Mouse (Mus musculus) MEL (cell line): ENCODE results near the gene Pdia3. TPM values are rescaled to one million over a fixed set of nuclear protein-coding genes. Genes with fewer than 3 reads are reported as not detected.

Source experiments
- DNase-seq: peaks from one replicate; pipeline ENCODE4 v3.0.0; 2011; ENCODE audit warnings: low read depth, low spot score
- H3K27ac ChIP-seq: 2 replicates; pipeline ENCODE4 v1.5.1; 2012; ENCODE audit warnings: low read depth, mild to moderate bottlenecking, control low read depth, low read length, moderate library complexity; ENCODE audit not compliant: control insufficient read depth
- H3K27me3 ChIP-seq, 2 experiments: fragments of 150-350 bp in 1 of 2; sonication (generic) in 1 of 2; 2 replicates each; pipeline ENCODE4 v1.6.1; 2012; ENCODE audit warnings: low read length in 2 of 2, mild to moderate bottlenecking in 2 of 2, improper control_type of control experiment in 1 of 2, moderate library complexity in 1 of 2; ENCODE audit not compliant: insufficient read depth in 2 of 2, control insufficient read depth in 1 of 2
- H3K36me3 ChIP-seq, 2 experiments: 2 replicates each; pipeline ENCODE4 v1.6.1; 2012 to 2014; ENCODE audit warnings: low read length in 2 of 2, improper control_type of control experiment in 1 of 2, inconsistent platforms in 1 of 2, mild to moderate bottlenecking in 1 of 2; ENCODE audit not compliant: insufficient read depth in 2 of 2, control insufficient read depth in 1 of 2
- H3K4me1 ChIP-seq, 2 experiments: fragments of 150-350 bp in 1 of 2; sonication (generic) in 1 of 2; 2 replicates each; pipeline ENCODE4 v1.6.1; 2012; ENCODE audit warnings: low read length in 2 of 2, improper control_type of control experiment in 1 of 2, mild to moderate bottlenecking in 1 of 2; ENCODE audit not compliant: insufficient read depth in 2 of 2, control insufficient read depth in 1 of 2
- H3K4me3 ChIP-seq, 2 experiments: fragments of 150-350 bp in 1 of 2; sonication (generic) in 1 of 2; 2 replicates each; pipeline ENCODE4 v1.5.1; 2012; ENCODE audit warnings: low read depth in 2 of 2, low read length in 2 of 2, mild to moderate bottlenecking in 2 of 2, moderate library complexity in 2 of 2, control low read depth in 1 of 2, improper control_type of control experiment in 1 of 2; ENCODE audit not compliant: control insufficient read depth in 1 of 2, insufficient read depth in 1 of 2
- H3K79me2 ChIP-seq: 2 replicates; pipeline ENCODE4 v1.6.1; 2012; ENCODE audit warnings: mild to moderate bottlenecking, low read length, moderate library complexity; ENCODE audit not compliant: control insufficient read depth, poor library complexity, insufficient read depth
- H3K9ac ChIP-seq: 2 replicates; pipeline ENCODE4 v1.6.1; 2012; ENCODE audit warnings: low read depth, mild to moderate bottlenecking, control low read depth, low read length, moderate library complexity; ENCODE audit not compliant: control insufficient read depth, poor library complexity, severe bottlenecking
- H3K9me3 ChIP-seq: fragments of 150-350 bp; sonication (generic); replicated peaks from 2 replicates; pipeline ENCODE4 v1.6.1; 2012; ENCODE audit warnings: mild to moderate bottlenecking, low read length, improper control_type of control experiment, moderate library complexity; ENCODE audit not compliant: insufficient read depth
- BHLHE40 ChIP-seq: IDR thresholded peaks from 2 replicates; pipeline ENCODE4 v1.6.1; 2012; ENCODE audit warnings: low read depth, mild to moderate bottlenecking, inconsistent platforms, low read length, improper control_type of control experiment, borderline replicate concordance
- CHD1 ChIP-seq: IDR thresholded peaks from 2 replicates; pipeline ENCODE4 v1.6.1; 2012; ENCODE audit warnings: low read depth, mild to moderate bottlenecking, inconsistent platforms, low read length, improper control_type of control experiment
- EP300 ChIP-seq, 2 experiments: IDR thresholded peaks; 2 replicates each; pipeline ENCODE4 v1.6.1; 2011; ENCODE audit warnings: improper control_type of control experiment in 2 of 2, low read length in 2 of 2, low read depth in 1 of 2, mild to moderate bottlenecking in 1 of 2
- ETS1 ChIP-seq: IDR thresholded peaks from 2 replicates; pipeline ENCODE4 v1.6.1; 2012; ENCODE audit warnings: low read depth, mild to moderate bottlenecking, inconsistent platforms, low read length, improper control_type of control experiment, moderate library complexity
- HCFC1 ChIP-seq: IDR thresholded peaks from 2 replicates; pipeline ENCODE4 v1.6.1; 2012; ENCODE audit warnings: low read depth, mild to moderate bottlenecking, inconsistent platforms, low read length, improper control_type of control experiment, moderate library complexity
- JUND ChIP-seq: IDR thresholded peaks from 2 replicates; pipeline ENCODE4 v1.6.1; 2011; ENCODE audit warnings: low read depth, mild to moderate bottlenecking, improper control_type of control experiment, low read length
- KAT2A ChIP-seq: conservative IDR thresholded peaks from 2 replicates; pipeline ENCODE4 v1.6.1; 2012; ENCODE audit warnings: low read depth, low read length, improper control_type of control experiment, inconsistent platforms
- MAFK ChIP-seq: IDR thresholded peaks from 2 replicates; pipeline ENCODE4 v1.6.1; 2011; ENCODE audit warnings: low read depth, mild to moderate bottlenecking, low read length, improper control_type of control experiment, borderline replicate concordance
- MAX ChIP-seq: IDR thresholded peaks from 2 replicates; pipeline ENCODE4 v1.6.1; 2011; ENCODE audit warnings: low read length, improper control_type of control experiment
- MAZ ChIP-seq: IDR thresholded peaks from 2 replicates; pipeline ENCODE4 v1.6.1; 2012; ENCODE audit warnings: low read depth, mild to moderate bottlenecking, inconsistent platforms, low read length, improper control_type of control experiment
- MEF2A ChIP-seq: IDR thresholded peaks from 2 replicates; pipeline ENCODE4 v1.6.1; 2014; ENCODE audit warnings: low read depth, mild to moderate bottlenecking, inconsistent platforms, low read length, improper control_type of control experiment; ENCODE audit not compliant: poor library complexity, insufficient replicate concordance, severe bottlenecking; ENCODE audit errors: extremely low read depth
- MYC ChIP-seq: IDR thresholded peaks from 2 replicates; pipeline ENCODE4 v1.6.1; 2011; ENCODE audit warnings: low read depth, mild to moderate bottlenecking, low read length, improper control_type of control experiment, moderate library complexity
- POLR2AphosphoS5 ChIP-seq: IDR thresholded peaks from 2 replicates; pipeline ENCODE4 v1.6.1; 2012; ENCODE audit warnings: low read depth, borderline replicate concordance, mild to moderate bottlenecking, inconsistent platforms, low read length, moderate library complexity, mixed read lengths
- RAD21 ChIP-seq: IDR thresholded peaks from 2 replicates; pipeline ENCODE4 v1.6.1; 2011; ENCODE audit warnings: mild to moderate bottlenecking, low read depth, low read length, improper control_type of control experiment
- RCOR1 ChIP-seq: IDR thresholded peaks from 2 replicates; pipeline ENCODE4 v1.6.1; 2012; ENCODE audit warnings: low read depth, mild to moderate bottlenecking, inconsistent platforms, low read length, improper control_type of control experiment
- SMC3 ChIP-seq: IDR thresholded peaks from 2 replicates; pipeline ENCODE4 v1.6.1; 2011; ENCODE audit warnings: low read depth, low read length, improper control_type of control experiment
- TAL1 ChIP-seq: IDR thresholded peaks from 2 replicates; pipeline ENCODE4 v1.6.1; 2012; ENCODE audit warnings: mild to moderate bottlenecking, inconsistent platforms, low read length, moderate library complexity, mixed read lengths
- TBP ChIP-seq: IDR thresholded peaks from 2 replicates; pipeline ENCODE4 v1.8.0; 2011; ENCODE audit warnings: low read depth, low read length, improper control_type of control experiment
- UBTF ChIP-seq: IDR thresholded peaks from 2 replicates; pipeline ENCODE4 v1.6.1; 2012; ENCODE audit warnings: low read depth, mild to moderate bottlenecking, inconsistent platforms, low read length, improper control_type of control experiment, moderate library complexity, borderline replicate concordance; ENCODE audit not compliant: insufficient read depth
- USF2 ChIP-seq, 2 experiments: IDR thresholded peaks; 2 replicates each; pipeline ENCODE4 v1.6.1; 2011 to 2012; ENCODE audit warnings: improper control_type of control experiment in 2 of 2, low read length in 2 of 2, borderline replicate concordance in 1 of 2, inconsistent platforms in 1 of 2, low read depth in 1 of 2, mild to moderate bottlenecking in 1 of 2; ENCODE audit not compliant: insufficient read depth in 1 of 2
- ZC3H11A ChIP-seq: IDR thresholded peaks from 2 replicates; pipeline ENCODE4 v1.6.1; 2012; ENCODE audit warnings: low read depth, mild to moderate bottlenecking, inconsistent platforms, low read length, improper control_type of control experiment
- ZKSCAN1 ChIP-seq: IDR thresholded peaks from 2 replicates; pipeline ENCODE4 v1.6.1; 2012; ENCODE audit warnings: low read depth, mild to moderate bottlenecking, inconsistent platforms, low read length, improper control_type of control experiment, moderate library complexity
- ZNF384 ChIP-seq: IDR thresholded peaks from 2 replicates; pipeline ENCODE4 v1.6.1; 2012; ENCODE audit warnings: low read depth, mild to moderate bottlenecking, inconsistent platforms, low read length, improper control_type of control experiment
- polyA plus RNA-seq, 2 experiments: library from polyadenylated mRNA; stranded (reverse) in 1 of 2; unstranded in 1 of 2; fragments of >175 nt in 1 of 2; fragments of >200 nt in 1 of 2; gene quantifications; 2 replicates each; pipeline versions ENCODE4 v1.2.1 to v1.2.4; 2012; ENCODE audit warnings: low replicate concordance in 2 of 2, low read depth in 1 of 2; ENCODE audit not compliant: insufficient read length in 2 of 2, insufficient read depth in 1 of 2, missing spikeins in 1 of 2
- total RNA-seq: library from RNA; depleted of rRNA; stranded (reverse); fragments of 300-350 nt; gene quantifications from 2 replicates; pipeline ENCODE4 v1.2.3, GENCODE M21; 2012

Pdia3 gene
- total and polyA plus RNA-seq, 3 experiments = 70.7 to 473 (median 471) TPM

DNA sequence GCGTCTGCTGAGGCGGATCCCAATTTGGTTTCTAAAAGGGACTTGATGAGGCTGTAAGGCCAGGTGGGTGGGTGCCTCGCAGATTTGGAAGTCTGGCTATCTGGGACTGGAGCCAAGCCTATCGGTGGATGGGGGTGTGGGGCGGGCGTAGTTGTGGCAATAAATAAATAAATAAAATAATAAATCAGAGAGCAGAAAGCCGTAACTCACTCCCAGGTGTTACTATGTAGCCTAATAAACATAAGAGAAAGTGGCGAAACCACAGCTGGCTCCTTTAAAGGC, 29.4 kb downstream of the Pdia3 start:
- H3K4me3 ChIP-seq = no peak overlapping the region
- H3K27me3 ChIP-seq = no peaks in the 10 kb centered on the region
- no peak for DNase-seq
- H3K79me2 ChIP-seq = no peaks in the 10 kb centered on the region
- H3K36me3 ChIP-seq = peaks cover 0 to 18% of the 10 kb centered on the region in 2 experiments; a peak in 2 of 4 replicates
- no peak overlapping the region for H3K9ac ChIP-seq
- H3K27ac ChIP-seq = no peak overlapping the region
- peaks cover 11 to 27% of the 10 kb centered on the region in 2 experiments for H3K4me1 ChIP-seq
- no peaks in the 10 kb centered on the region for H3K9me3 ChIP-seq
- TF ChIP-seq TAL1 (no peak), POLR2AphosphoS5 (no peak), MYC (no peak), TBP (no peak), BHLHE40 (no peak), UBTF (no peak), USF2 (IDR thresholded peaks at IDR 0.05; ENCODE audit: borderline replicate concordance in 1 of 2, insufficient read depth in 1 of 2, low read depth in 1 of 2, low read length in 2 of 2) (no peak), SMC3 (no peak), MAZ (no peak), RAD21 (no peak), MEF2A (no peak), ZC3H11A (no peak), RCOR1 (no peak), ETS1 (no peak), ZKSCAN1 (no peak), HCFC1 (no peak), MAX (no peak)
- TF ChIP-seq, all 39 proteins: peak for 0

DNA sequence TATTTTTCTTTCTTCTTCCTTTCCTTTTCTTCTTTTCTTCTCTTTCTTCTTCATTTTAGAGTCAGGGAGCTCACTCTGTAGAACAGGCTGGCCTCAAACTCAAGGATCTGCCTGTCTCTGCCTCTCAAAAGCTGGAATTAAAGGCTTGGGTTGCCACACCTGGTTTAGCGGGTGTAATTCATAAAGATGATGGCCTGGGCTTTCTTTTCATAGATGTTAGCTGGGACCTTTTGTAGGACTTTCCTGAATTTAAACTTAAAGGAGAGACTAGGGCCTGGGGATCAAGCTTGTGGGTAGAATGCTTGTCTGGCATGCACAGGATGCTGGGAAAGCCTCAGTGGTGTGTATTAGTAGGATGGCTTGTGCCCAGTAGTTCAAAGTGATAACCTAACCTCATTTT, 30.6 kb downstream of the Pdia3 start, which contains the start of gene Ell3:
Gene Ell3 (minus strand): TSS at position 101 of the 400 bp plus-strand sequence.
- DNase-seq = no peak
- Histone ChIP-seq H3K4me1 (peaks cover 11 to 27% of the 10 kb centered on the region in 2 experiments), H3K4me3 (no peak within 1 kb of the TSS), H3K36me3 (peaks cover 0 to 18% of the 10 kb centered on the region in 2 experiments; a peak in 2 of 4 replicates), H3K27ac (0 out of 2 replicates have a peak within 1 kb of the TSS, but pooled peaks have one; percentile 10), H3K27me3 (no peaks in the 10 kb centered on the region), H3K9ac (no peak within 1 kb of the TSS), H3K79me2 (no peaks in the 10 kb centered on the region; the same call in 1 of the 2 replicates), H3K9me3 (no peaks in the 10 kb centered on the region)
- TF ChIP-seq MAZ = no peak
- TF ChIP-seq RAD21 = no peak
- no peak for TF ChIP-seq KAT2A
- no peak for TF ChIP-seq EP300 (IDR thresholded peaks at IDR 0.05; ENCODE audit: low read depth in 1 of 2, low read length in 2 of 2)
- no peak for TF ChIP-seq MAFK
- TF ChIP-seq MYC = no peak
- TF ChIP-seq TAL1 = no peak
- no peak for TF ChIP-seq ETS1
- no peak for TF ChIP-seq TBP
- TF ChIP-seq ZC3H11A = no peak
- TF ChIP-seq RCOR1 = no peak
- no peak for TF ChIP-seq ZNF384
- no peak for TF ChIP-seq JUND
- TF ChIP-seq CHD1 = no peak
